Mouse (Mus musculus): Measurements from ENCODE around the gene Cox8c.

DNA sequence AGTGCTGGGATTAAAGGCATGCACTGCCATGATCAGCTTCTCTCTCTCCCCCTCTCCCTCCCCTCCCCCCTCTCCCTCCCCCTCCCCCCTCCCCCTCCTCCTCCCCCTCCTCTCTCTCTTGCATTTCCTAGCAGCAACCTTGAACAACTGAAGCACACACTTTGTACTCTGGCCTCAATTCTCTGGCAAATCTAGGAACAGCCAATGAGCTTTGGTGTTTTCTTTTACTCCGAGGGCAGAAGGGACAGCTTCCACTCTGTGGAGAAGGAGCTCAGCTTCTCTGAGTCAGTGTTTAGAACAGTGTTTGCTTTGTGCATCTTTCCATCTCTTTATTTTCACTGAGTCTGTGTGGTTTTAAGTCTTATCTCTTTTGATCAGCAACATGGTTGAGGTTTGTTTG, 36.8 kb downstream of the Cox8c start:
- TF ChIP-seq ZC3H11A (IDR thresholded peaks at IDR 0.05; ENCODE audit: borderline replicate concordance, low read depth, low read length) (no peak), CHD2 (IDR thresholded peaks at IDR 0.05; ENCODE audit: low read depth, low read length) (no peak)
